Mouse (Mus musculus): ENCODE measurements around the gene Krtcap2. TPM values are rescaled to one million over a fixed set of nuclear protein-coding genes. Genes with fewer than 3 reads are reported as not detected.
A peak's percentile ranks its signal among the peaks of the same experiment; 100 is the strongest.

Krtcap2 gene
- polyA plus RNA-seq, 1 experiment from 2014 or later: 271 TPM

GRCm38 (mm10) chr3:89238494-89238893, 7.3 kb upstream of the Krtcap2 start:
- H3K27ac ChIP-seq: no peak overlapping the region
- H3K4me3 ChIP-seq: no peak overlapping the region
- H3K9ac ChIP-seq: 0 out of 2 replicates have a peak overlapping the region, but pooled peaks have one; percentile 23
- WGBS: 70% methylated on average over 10 of the region's 12 CpGs
- H3K27me3 ChIP-seq: 0 out of 2 replicates have a peak, but pooled peaks cover 4% of the 10 kb centered on the region
- H3K9me3 ChIP-seq (replicated peaks): no peaks in the 10 kb centered on the region
- no peak overlapping the region for H3K4me2 ChIP-seq (replicated peaks)
- peaks cover 10% of the 10 kb centered on the region for H3K4me1 ChIP-seq
- H3K36me3 ChIP-seq: peaks cover 84% of the 10 kb centered on the region
- no peak for ATAC-seq (ENCODE audit: low FRiP score)

- WGBS: 72% methylated on average over 9 of the region's 9 CpGs
- Histone ChIP-seq H3K9me3 (replicated peaks) (no peaks in the 10 kb centered on the region), H3K9ac (no peak overlapping the region), H3K27me3 (0 out of 2 replicates have a peak, but pooled peaks cover 4% of the 10 kb centered on the region), H3K4me2 (replicated peaks) (no peak overlapping the region), H3K36me3 (peaks cover 47% of the 10 kb centered on the region), H3K4me1 (peaks cover 39% of the 10 kb centered on the region), H3K27ac (no peak overlapping the region), H3K4me3 (no peak overlapping the region)
- ATAC-seq (ENCODE audit: low FRiP score): no peak
Observed at GRCm38 (mm10) chr3:89242331-89242895, 3.4 kb upstream of the Krtcap2 start.

GRCm38 (mm10) chr3:89243609-89244008, 2.2 kb upstream of the Krtcap2 start:
- H3K36me3 ChIP-seq: peaks cover 39% of the 10 kb centered on the region
- H3K4me1 ChIP-seq: peaks cover 41% of the 10 kb centered on the region
- H3K27ac ChIP-seq: peak overlapping the region; percentile 91
- peak overlapping the region; percentile 73 for H3K4me3 ChIP-seq
- 0 out of 2 replicates have a peak, but pooled peaks have one; percentile 3 for ATAC-seq (ENCODE audit: low FRiP score)
- no peaks in the 10 kb centered on the region for H3K9me3 ChIP-seq (replicated peaks)
- 7% methylated on average over 14 of the region's 14 CpGs for WGBS
- H3K9ac ChIP-seq: peak overlapping the region; percentile 70
- H3K4me2 ChIP-seq (replicated peaks): peak overlapping the region; percentile 77
- H3K27me3 ChIP-seq: 0 out of 2 replicates have a peak, but pooled peaks cover 3% of the 10 kb centered on the region

DNA sequence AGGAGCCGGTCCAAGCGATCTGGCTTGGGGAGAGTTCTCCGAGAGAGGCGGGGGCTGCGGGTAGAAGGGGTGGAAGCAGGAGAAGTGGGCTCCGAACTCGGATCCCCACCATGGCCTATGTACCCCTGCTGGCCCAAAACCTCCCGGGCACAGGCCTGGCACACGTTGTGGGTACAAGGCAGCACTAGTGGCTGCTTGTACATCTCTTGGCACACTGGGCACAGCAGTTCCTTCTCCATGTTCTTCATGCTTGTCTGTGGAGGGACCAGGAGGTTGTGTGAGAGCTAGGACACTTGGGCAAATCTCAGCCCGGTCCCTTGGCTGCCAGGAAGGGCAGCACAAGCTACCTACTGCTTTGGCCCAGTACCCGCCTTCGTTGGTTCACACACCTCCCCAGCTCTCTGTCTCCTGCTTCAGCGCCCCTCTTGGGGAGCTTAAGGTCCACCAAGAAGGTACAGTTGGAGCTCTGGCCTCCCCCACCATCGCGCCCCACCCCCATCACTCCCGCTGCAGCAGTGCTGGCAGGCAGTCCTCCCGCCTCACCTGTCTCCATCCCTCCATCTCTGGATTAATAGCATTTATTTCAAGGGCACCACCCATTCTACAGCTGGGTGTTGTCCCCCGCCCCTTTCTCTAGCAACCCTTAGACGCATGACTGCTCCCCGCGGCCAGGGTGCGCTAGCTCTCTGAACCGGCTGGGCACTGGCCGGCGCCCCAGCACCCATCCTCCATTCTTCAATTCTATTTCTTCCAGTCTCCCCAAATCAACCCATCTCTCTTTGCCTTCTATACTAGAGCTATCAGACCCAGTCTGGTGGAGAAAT, 1.4 kb upstream of the Krtcap2 start:
- Histone ChIP-seq H3K27ac (peak overlapping the region; percentile 91), H3K9ac (peak overlapping the region; percentile 70), H3K4me1 (peaks cover 41% of the 10 kb centered on the region), H3K36me3 (peaks cover 32% of the 10 kb centered on the region), H3K27me3 (no peaks in the 10 kb centered on the region), H3K4me2 (replicated peaks) (peak overlapping the region; percentile 77), H3K9me3 (replicated peaks) (no peaks in the 10 kb centered on the region), H3K4me3 (peak overlapping the region; percentile 73)
- 11% methylated on average over 25 of the region's 25 CpGs for WGBS
- peak; percentile 46 for ATAC-seq (ENCODE audit: low FRiP score)

DNA sequence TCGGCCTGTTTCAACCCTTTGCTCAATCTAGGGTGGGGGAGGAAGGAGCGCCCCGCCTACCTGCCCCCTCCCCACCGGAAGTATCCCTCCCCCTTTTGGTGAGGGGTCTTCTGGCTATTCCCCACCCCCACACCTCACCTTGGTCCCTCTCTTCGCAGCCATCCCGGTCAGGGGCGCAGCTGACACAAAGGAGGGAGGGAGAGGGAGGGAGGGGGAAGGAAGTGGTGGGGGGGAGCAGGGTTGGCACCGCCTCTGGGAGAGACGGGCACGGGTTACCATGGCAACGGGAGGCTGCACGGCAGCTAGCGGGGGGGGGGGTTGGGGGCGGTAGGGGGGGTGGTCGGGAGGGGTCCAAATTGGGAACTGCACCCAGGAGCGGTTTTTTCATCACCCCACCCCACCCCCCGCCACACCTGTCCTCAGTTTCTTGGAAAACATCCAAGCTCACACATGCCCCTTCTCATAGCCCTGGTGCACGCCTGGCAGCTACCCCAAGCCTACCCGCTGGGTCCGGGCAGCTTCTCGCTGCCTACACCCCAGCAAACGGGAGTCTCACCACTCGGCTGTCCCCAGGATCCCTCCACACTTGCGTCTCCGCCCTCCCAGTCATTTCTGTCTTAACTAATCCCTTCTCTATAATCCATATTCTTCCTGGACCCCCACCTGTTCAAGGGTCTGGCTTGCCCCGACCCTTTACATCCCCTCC, 631 bp upstream of the Krtcap2 start:
- ATAC-seq (ENCODE audit: low FRiP score): peak; percentile 55
- Histone ChIP-seq H3K4me1 (peaks cover 41% of the 10 kb centered on the region), H3K9me3 (replicated peaks) (no peaks in the 10 kb centered on the region), H3K4me3 (peak overlapping the region; percentile 73), H3K4me2 (replicated peaks) (peak overlapping the region; percentile 77), H3K27me3 (no peaks in the 10 kb centered on the region), H3K27ac (peak overlapping the region; percentile 91), H3K9ac (peak overlapping the region; percentile 70), H3K36me3 (peaks cover 31% of the 10 kb centered on the region)
- WGBS: under 1% methylated on average over 20 of the region's 26 CpGs

DNA sequence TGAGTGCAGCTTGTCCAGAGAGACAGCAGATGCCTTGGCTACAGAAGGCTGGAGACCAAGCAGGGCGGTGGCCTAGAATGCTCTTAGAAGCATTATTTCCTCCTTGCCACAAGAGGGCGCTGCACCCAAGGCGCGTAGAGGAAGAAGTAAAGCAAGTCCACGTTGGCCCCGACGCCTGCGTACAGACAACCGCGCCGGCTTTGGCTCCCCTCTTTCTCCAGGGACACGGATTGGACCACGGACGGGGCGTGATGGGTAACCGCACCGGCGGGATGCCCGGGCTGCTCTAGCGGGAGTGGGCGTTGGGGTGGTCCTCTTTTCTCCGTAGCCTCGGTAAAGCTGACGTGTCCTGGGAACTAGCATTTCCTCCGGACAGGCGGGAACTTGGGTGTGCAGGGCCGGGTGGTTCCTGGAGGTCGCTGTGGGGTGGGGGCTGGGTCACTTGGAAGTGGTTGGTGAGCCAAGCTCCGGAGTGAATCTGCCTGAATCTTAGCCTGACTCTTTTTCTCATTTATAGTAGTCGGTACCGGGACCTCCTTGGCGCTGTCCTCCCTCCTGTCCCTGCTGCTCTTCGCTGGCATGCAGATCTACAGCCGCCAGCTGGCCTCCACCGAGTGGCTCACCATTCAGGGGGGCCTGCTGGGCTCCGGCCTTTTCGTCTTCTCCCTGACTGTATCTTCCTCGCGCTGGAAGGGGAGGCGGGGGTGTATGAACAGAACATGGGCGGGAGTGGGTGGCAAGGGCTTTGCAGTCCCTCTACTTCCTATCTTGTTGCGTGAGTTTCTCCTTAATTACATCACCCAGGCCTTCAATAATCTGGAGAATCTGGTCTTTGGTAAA, 715 bp downstream of the Krtcap2 start, which contains the start of gene Trim46:
Gene Trim46 (minus strand): TSS at position 49 of the 840 bp plus-strand sequence.
- WGBS: 1% methylated on average over 42 of the region's 42 CpGs
- H3K4me2 ChIP-seq (replicated peaks): peak within 1 kb of the TSS; percentile 77
- H3K27me3 ChIP-seq: no peaks in the 10 kb centered on the region
- H3K36me3 ChIP-seq: peaks cover 19% of the 10 kb centered on the region
- H3K9me3 ChIP-seq (replicated peaks): no peaks in the 10 kb centered on the region
- peaks cover 51% of the 10 kb centered on the region for H3K4me1 ChIP-seq
- peak; percentile 67 for ATAC-seq (ENCODE audit: low FRiP score)
- H3K27ac ChIP-seq: peak within 1 kb of the TSS; percentile 91
- H3K9ac ChIP-seq: peak within 1 kb of the TSS; percentile 75
- peak within 1 kb of the TSS; percentile 73 for H3K4me3 ChIP-seq

DNA sequence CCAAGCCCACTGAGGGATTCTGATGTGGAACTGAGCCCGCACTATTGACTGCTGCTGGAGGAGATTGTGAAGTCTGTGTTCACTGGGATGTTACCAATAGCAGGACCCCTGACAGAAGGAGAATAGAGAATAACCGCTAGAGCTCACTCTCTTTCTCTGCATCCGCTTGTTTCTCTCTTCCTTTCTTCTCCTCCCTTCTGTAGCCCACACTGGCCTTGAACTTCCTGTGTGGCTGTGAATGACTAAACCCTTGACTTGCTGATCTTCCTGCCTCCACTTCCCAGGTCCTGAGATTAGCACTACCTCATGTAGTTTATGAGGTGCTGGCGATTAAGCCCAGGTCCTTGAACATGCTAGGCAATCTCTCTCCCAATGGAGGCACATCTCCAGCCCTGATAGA, 1.7 kb downstream of the Krtcap2 start:
- Histone ChIP-seq H3K4me2 (replicated peaks) (peak overlapping the region; percentile 77), H3K27ac (no peak overlapping the region), H3K9me3 (replicated peaks) (no peaks in the 10 kb centered on the region), H3K4me3 (peak overlapping the region; percentile 73; the same call in 1 of the 2 replicates), H3K27me3 (peaks cover 5% of the 10 kb centered on the region; the same call in 1 of the 2 replicates), H3K4me1 (peaks cover 54% of the 10 kb centered on the region), H3K36me3 (peaks cover 9% of the 10 kb centered on the region), H3K9ac (peak overlapping the region; percentile 75; the same call in 1 of the 2 replicates)
- ATAC-seq (ENCODE audit: low FRiP score): no peak
- 86% methylated on average over 4 of the region's 4 CpGs for WGBS

DNA sequence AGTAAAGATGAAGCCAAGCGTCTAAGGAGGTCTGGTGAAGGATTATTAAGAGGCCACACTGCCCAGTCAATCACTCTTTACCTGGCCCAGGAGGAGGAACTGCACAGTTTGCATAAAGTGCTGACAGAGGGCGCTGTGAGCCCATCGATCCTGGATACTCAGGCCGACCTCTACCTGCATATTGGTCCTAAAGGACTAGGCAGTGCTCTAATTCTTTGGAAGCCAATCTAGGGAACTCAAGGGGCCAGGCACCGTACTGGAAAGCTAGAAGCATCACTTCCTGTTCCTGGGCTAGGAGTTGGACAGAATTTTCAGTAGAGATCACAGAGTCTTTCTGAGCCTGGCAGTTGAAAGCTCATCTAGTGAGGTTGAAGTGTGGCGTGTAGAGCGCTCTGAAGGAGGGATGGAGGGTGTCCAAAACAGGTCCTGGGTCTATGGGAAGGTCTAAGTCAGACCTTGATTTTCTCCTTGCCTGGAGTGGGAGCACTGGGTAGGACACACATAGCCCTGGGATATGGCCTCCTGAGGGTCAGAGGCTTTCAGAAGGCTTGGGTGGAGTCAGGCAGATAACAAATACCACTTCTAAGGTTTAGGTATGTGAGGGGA, 4.8 kb downstream of the Krtcap2 start:
- ATAC-seq (ENCODE audit: low FRiP score): no peak
- no peak overlapping the region for H3K4me2 ChIP-seq (replicated peaks)
- H3K36me3 ChIP-seq: peaks cover 8% of the 10 kb centered on the region
- no peak overlapping the region for H3K27ac ChIP-seq
- peaks cover 14% of the 10 kb centered on the region; the same call in 1 of the 2 replicates for H3K27me3 ChIP-seq
- no peak overlapping the region for H3K4me3 ChIP-seq
- peaks cover 30% of the 10 kb centered on the region for H3K4me1 ChIP-seq
- WGBS: 24% methylated on average over 7 of the region's 7 CpGs
- H3K9ac ChIP-seq: no peak overlapping the region
- no peaks in the 10 kb centered on the region for H3K9me3 ChIP-seq (replicated peaks)

DNA sequence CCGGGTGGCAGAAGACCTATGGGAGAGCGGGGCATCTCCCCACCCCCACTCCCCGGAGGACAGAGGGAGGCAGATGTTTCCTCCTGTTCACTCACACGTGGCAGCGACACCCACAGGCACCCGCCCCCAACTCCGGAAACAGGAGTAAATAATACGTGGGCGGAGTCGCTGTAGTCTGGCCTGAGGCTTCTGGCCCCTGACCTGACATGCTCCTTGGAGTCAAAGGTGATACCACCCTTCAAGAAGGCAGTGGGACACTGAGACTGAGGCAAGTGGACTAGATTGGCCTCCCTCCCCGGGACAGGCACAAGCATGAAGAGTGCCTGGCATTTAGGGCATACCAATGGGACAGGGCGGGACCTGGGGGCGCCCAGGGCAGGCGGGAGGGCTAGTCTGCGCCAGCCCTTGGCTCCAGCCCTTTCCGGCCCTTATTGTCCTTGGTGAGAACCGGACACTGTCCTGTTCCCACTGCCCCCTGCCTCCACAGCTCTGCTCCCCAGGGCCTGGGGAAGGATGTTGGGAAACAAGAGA, 5.7 kb downstream of the Krtcap2 start:
- Histone ChIP-seq H3K27ac (no peak overlapping the region), H3K27me3 (peaks cover 14% of the 10 kb centered on the region; the same call in 1 of the 2 replicates), H3K9me3 (replicated peaks) (no peaks in the 10 kb centered on the region), H3K4me3 (no peak overlapping the region), H3K9ac (no peak overlapping the region), H3K4me1 (peaks cover 24% of the 10 kb centered on the region), H3K36me3 (peaks cover 8% of the 10 kb centered on the region), H3K4me2 (replicated peaks) (peak overlapping the region; percentile 18; the same call in 1 of the 2 replicates)
- 0 out of 2 replicates have a peak, but pooled peaks have one; percentile 7 for ATAC-seq (ENCODE audit: low FRiP score)
- 4% methylated on average over 17 of the region's 17 CpGs for WGBS

GRCm38 (mm10) chr3:89254994-89255393, 9.2 kb downstream of the Krtcap2 start:
- H3K4me2 ChIP-seq (replicated peaks): no peak overlapping the region
- ATAC-seq (ENCODE audit: low FRiP score): no peak
- no peak overlapping the region for H3K4me3 ChIP-seq
- H3K4me1 ChIP-seq: peaks cover 13% of the 10 kb centered on the region
- WGBS: 85% methylated on average over 5 of the region's 5 CpGs
- no peak overlapping the region for H3K9ac ChIP-seq
- no peaks in the 10 kb centered on the region for H3K36me3 ChIP-seq
- H3K27ac ChIP-seq: no peak overlapping the region
- peaks cover 14% of the 10 kb centered on the region; the same call in 1 of the 2 replicates for H3K27me3 ChIP-seq
- H3K9me3 ChIP-seq (replicated peaks): no peaks in the 10 kb centered on the region

DNA sequence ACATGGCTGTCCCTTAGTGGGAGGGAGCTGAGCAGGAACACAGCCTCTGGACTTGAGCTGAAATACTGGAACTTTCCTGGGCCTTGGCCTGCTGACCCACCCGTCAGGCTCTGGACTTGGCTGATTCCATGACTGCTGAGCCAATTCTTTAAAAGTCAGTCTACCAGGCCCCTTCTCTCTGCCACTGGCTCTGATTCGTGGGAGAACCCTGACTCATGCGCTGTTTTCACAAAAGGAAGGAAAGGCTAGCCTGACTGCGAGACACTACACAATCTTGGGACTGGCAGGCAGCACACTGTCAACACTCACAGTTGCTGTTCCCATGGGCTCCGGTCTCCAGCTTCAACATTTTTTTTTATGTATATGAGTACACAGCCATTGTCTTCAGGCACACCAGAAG, 10.4 kb downstream of the Krtcap2 start:
- no peak for ATAC-seq (ENCODE audit: low FRiP score)
- Histone ChIP-seq H3K4me3 (no peak overlapping the region), H3K9ac (no peak overlapping the region), H3K27ac (no peak overlapping the region), H3K36me3 (no peaks in the 10 kb centered on the region), H3K4me2 (replicated peaks) (no peak overlapping the region), H3K27me3 (peaks cover 14% of the 10 kb centered on the region; the same call in 1 of the 2 replicates), H3K4me1 (peaks cover 6% of the 10 kb centered on the region), H3K9me3 (replicated peaks) (no peaks in the 10 kb centered on the region)
- WGBS: 81% methylated on average over 5 of the region's 5 CpGs
